Mouse (Mus musculus): ENCODE results near the gene Noxo1.
"Not testable (repeated sequence)": the region's sequence is repeated elsewhere in the genome, so short reads cannot be mapped to it uniquely, and the experiment has no call there.

Gene Noxo1

GRCm38 (mm10) chr17:24677500-24678080, 18.4 kb upstream of the Noxo1 start:
- DNase-seq = no peak

GRCm38 (mm10) chr17:24686514-24686913, 9.5 kb upstream of the Noxo1 start:
- DNase-seq = peak; percentile 72 to 78

- peak; percentile 66 to 68 for DNase-seq
These were observed 8.9 kb upstream of the Noxo1 start for GRCm38 (mm10) chr17:24687146-24687595.

GRCm38 (mm10) chr17:24687599-24687998, 8.4 kb upstream of the Noxo1 start:
- no peak for DNase-seq

GRCm38 (mm10) chr17:24689251-24690081, 6.6 kb upstream of the Noxo1 start, which contains the start of gene Syngr3:
Gene Syngr3 (minus strand): TSS chr17:24689955.
- DNase-seq = peak in 1 of 2 experiments; percentile 26

GRCm38 (mm10) chr17:24692385-24692784, 3.6 kb upstream of the Noxo1 start:
- DNase-seq = no peak

GRCm38 (mm10) chr17:24695326-24696010, 566 bp upstream of the Noxo1 start:
- DNase-seq = no peak

GRCm38 (mm10) chr17:24697985-24698384, 2.0 kb downstream of the Noxo1 start:
- no peak for DNase-seq

- no peak for DNase-seq
These were observed 2.7 kb downstream of the Noxo1 start for GRCm38 (mm10) chr17:24698715-24699114.

- DNase-seq = no peak
These were observed 3.4 kb downstream of the Noxo1 start for GRCm38 (mm10) chr17:24699473-24699872.

- DNase-seq = no peak
These were observed 5.2 kb downstream of the Noxo1 start for GRCm38 (mm10) chr17:24701251-24701650.

GRCm38 (mm10) chr17:24705821-24706220, 9.8 kb downstream of the Noxo1 start:
- DNase-seq = no peak

- peak; percentile 95 for DNase-seq
These were observed 11.2 kb downstream of the Noxo1 start, which contains the start of gene Tbl3 for GRCm38 (mm10) chr17:24706982-24707800. Gene Tbl3 (minus strand): TSS chr17:24707660.

- DNase-seq = peak in 1 of 2 experiments; percentile 41
These were observed 11.9 kb downstream of the Noxo1 start for GRCm38 (mm10) chr17:24707801-24708425.

- no peak for DNase-seq
These were observed 12.6 kb downstream of the Noxo1 start for GRCm38 (mm10) chr17:24708646-24709045.

GRCm38 (mm10) chr17:24715556-24715955, 19.5 kb downstream of the Noxo1 start:
- DNase-seq = no peak

- no peak for DNase-seq
These were observed 20.2 kb downstream of the Noxo1 start for GRCm38 (mm10) chr17:24716166-24716682.

GRCm38 (mm10) chr17:24717943-24718342, 21.9 kb downstream of the Noxo1 start, which contains the start of the genes Rnf151 and Rps2:
Gene Rnf151 (minus strand): TSS chr17:24718063.
Gene Rps2 (plus strand): TSS chr17:24718116.
- DNase-seq = no peak

GRCm38 (mm10) chr17:24718938-24719337, 22.9 kb downstream of the Noxo1 start:
- DNase-seq = not testable (repeated sequence)

- peak; percentile 96 to 97 for DNase-seq
These were observed 23.6 kb downstream of the Noxo1 start for GRCm38 (mm10) chr17:24719494-24720222.

GRCm38 (mm10) chr17:24720616-24721015, 24.6 kb downstream of the Noxo1 start:
- DNase-seq = peak in 1 of 2 experiments; percentile 23
